Comparison of ENCODE assay signal across 8 mouse cellular contexts in genomic region chr5:64326427-64327181, GRCm38 (mm10).
DNase-seq lines count a peak whose midpoint lies in the region; ATAC-seq and TF ChIP-seq lines count a peak whose summit lies in the region.

No protein-coding gene starts in this region.

- H3K4me1 ChIP-seq in hindbrain, embryonic 14.5 days (replicated peaks; ENCODE audit: control insufficient read depth, insufficient read depth, low read length), result peaks cover 16% of the 10 kb centered on the region
- no peaks in the 10 kb centered on the region for H3K4me1 ChIP-seq in midbrain, postnatal 0 days (ENCODE audit: insufficient read depth, low read length)

- intact Hi-C loops in gastrocnemius, adult 2 months (cut with DNase I), result no loop called here

- H3K4me2 ChIP-seq in hindbrain, embryonic 14.5 days (replicated peaks), result no peak overlapping the region
- no peak overlapping the region for H3K4me2 ChIP-seq in midbrain, postnatal 0 days (ENCODE audit: low read depth, low read length, poor library complexity, severe bottlenecking)

- no peaks in the 10 kb centered on the region for H3K27me3 ChIP-seq in hindbrain, embryonic 14.5 days (ENCODE audit: control insufficient read depth, insufficient read depth, low read length)
- no peaks in the 10 kb centered on the region for H3K27me3 ChIP-seq in midbrain, postnatal 0 days (ENCODE audit: insufficient read depth, low read length)

- no peaks in the 10 kb centered on the region for H3K9me3 ChIP-seq in hindbrain, embryonic 14.5 days (ENCODE audit: control insufficient read depth, low read length)
- H3K9me3 ChIP-seq in midbrain, postnatal 0 days (ENCODE audit: low read length), result no peaks in the 10 kb centered on the region

- no peak for TF ChIP-seq CTCF in gastrocnemius, adult 2 months (IDR thresholded peaks at IDR 0.05)
- no peak for TF ChIP-seq CTCF in midbrain, postnatal 0 days (IDR thresholded peaks at IDR 0.05)

- H3K9ac ChIP-seq in hindbrain, embryonic 14.5 days, result no peak overlapping the region
- H3K9ac ChIP-seq in midbrain, postnatal 0 days (replicated peaks; ENCODE audit: low read length, poor library complexity, severe bottlenecking), result no peak overlapping the region

- no peak overlapping the region for H3K4me3 ChIP-seq in gastrocnemius, adult 2 months
- no peak overlapping the region for H3K4me3 ChIP-seq in hindbrain, embryonic 14.5 days (replicated peaks; ENCODE audit: low read length)
- no peak overlapping the region for H3K4me3 ChIP-seq in midbrain, postnatal 0 days (ENCODE audit: low read depth, low read length)

- DNase-seq in ovary, adult 18-20 months (ENCODE audit: low spot score), result peak; percentile 65
- DNase-seq in ovary, postnatal 10 days (ENCODE audit: low spot score), result no peak
- peak; percentile 84 for DNase-seq in gastrocnemius, adult 2 months
- no peak for DNase-seq in hindbrain, embryonic 14.5 days (ENCODE audit: low spot score)
- DNase-seq in liver, result peak; percentile 55
- peak; percentile 21 for DNase-seq in midbrain, postnatal 0 days (ENCODE audit: low spot score)
- DNase-seq in right cerebral cortex, postnatal 10 days (ENCODE audit: low spot score in 2 of 2), result no peak

- H3K27ac ChIP-seq in gastrocnemius, adult 2 months, result peak overlapping the region; percentile 89
- H3K27ac ChIP-seq in hindbrain, embryonic 14.5 days, result no peak overlapping the region
- peak overlapping the region; percentile 62 for H3K27ac ChIP-seq in midbrain, postnatal 0 days (ENCODE audit: low read depth, low read length)

- 67% methylated on average over 7 of the region's 7 CpGs for WGBS in hindbrain, embryonic 14.5 days
- 65% methylated on average over 7 of the region's 7 CpGs for WGBS in midbrain, postnatal 0 days

- no peaks in the 10 kb centered on the region for H3K36me3 ChIP-seq in hindbrain, embryonic 14.5 days (replicated peaks; ENCODE audit: control insufficient read depth, insufficient read depth)
- H3K36me3 ChIP-seq in midbrain, postnatal 0 days (ENCODE audit: insufficient read depth, low read length), result no peaks in the 10 kb centered on the region

- ATAC-seq in hindbrain, embryonic 14.5 days (ENCODE audit: low FRiP score), result peak; percentile 58; the same call in 1 of the 2 replicates
- peak; percentile 42; the same call in 1 of the 2 replicates for ATAC-seq in midbrain, postnatal 0 days (ENCODE audit: low FRiP score)
- ATAC-seq in inflammation-experienced regulatory T-cells, adult 6 months, result no peak

Comparison
In these comparisons a context has a peak if more than half of its experiments do, and no peak if none do; other contexts are left out.
1. DNase-seq: peak in ovary, adult 18-20 months (single experiment), gastrocnemius, adult 2 months (single experiment), liver (single experiment) and midbrain, postnatal 0 days (single experiment); none in ovary, postnatal 10 days (single experiment), hindbrain, embryonic 14.5 days (single experiment) and right cerebral cortex, postnatal 10 days (0 of 2).